In genomic region chr2:167363272-167364045, GRCm38 (mm10) we compare ENCODE assay signal across 29 mouse cellular contexts. TPM values are rescaled to one million over a fixed set of nuclear protein-coding genes. Genes with fewer than 3 reads are reported as not detected.
DNase-seq lines count a peak whose midpoint lies in the region; ATAC-seq and TF ChIP-seq lines count a peak whose summit lies in the region.
"Had no signal": no experiment of that assay in that cellular context is flagged by ENCODE, and none has a peak within 500 bp of the region (broad histone marks: within the 10 kb centered on the region; RNA-seq: fewer than 3 reads in every experiment).

No protein-coding gene starts in this region.

- 66% methylated on average over 9 of the region's 9 CpGs for WGBS in spleen, adult 2 months
- 79% methylated on average over 9 of the region's 9 CpGs for WGBS in small intestine, adult 2 months

- H3K27ac ChIP-seq in spleen, adult 2 months (ENCODE audit: insufficient read depth, low read length): peak overlapping the region; percentile 16; the same call in 1 of the 2 replicates
- peak overlapping the region; percentile 30; the same call in 1 of the 2 replicates for H3K27ac ChIP-seq in small intestine, adult 2 months (ENCODE audit: insufficient read depth, low read depth, low read length)
- H3K27ac ChIP-seq: embryonic facial prominence, embryonic 10.5 days; embryonic facial prominence, embryonic 15.5 days; forebrain, embryonic 13.5 days; heart, embryonic 10.5 days; heart, embryonic 15.5 days; hindbrain, embryonic 13.5 days; kidney, postnatal 0 days; left cerebral cortex, adult 2 months; limb, embryonic 12.5 days; liver, embryonic 15.5 days; midbrain, embryonic 13.5 days; neural tube, embryonic 12.5 days had no signal

- no peak for TF ChIP-seq CTCF in spleen, adult 2 months (IDR thresholded peaks at IDR 0.05; ENCODE audit: extremely low read depth, insufficient read depth, insufficient read length, insufficient replicate concordance)
- TF ChIP-seq CTCF in small intestine, adult 2 months (IDR thresholded peaks at IDR 0.05; ENCODE audit: extremely low read depth, insufficient read length, insufficient replicate concordance, low read depth, low read length): no peak

- H3K4me3 ChIP-seq in spleen, adult 2 months (ENCODE audit: extremely low read depth, insufficient read depth, insufficient read length): no peak overlapping the region
- H3K4me3 ChIP-seq in small intestine, adult 2 months (ENCODE audit: low read depth, low read length): no peak overlapping the region
- H3K4me3 ChIP-seq: embryonic facial prominence, embryonic 10.5 days; embryonic facial prominence, embryonic 15.5 days; forebrain, embryonic 13.5 days; heart, embryonic 10.5 days; heart, embryonic 15.5 days; hindbrain, embryonic 13.5 days; left cerebral cortex, adult 2 months; limb, embryonic 12.5 days; liver, embryonic 15.5 days; midbrain, embryonic 13.5 days; neural tube, embryonic 12.5 days had no signal

- DNase-seq in spleen, adult 2 months (ENCODE audit: low read depth in 1 of 2, low spot score in 2 of 2): no peak
- no peak for DNase-seq in spleen, adult 18-20 months
- DNase-seq in ES-CJ7 (ENCODE audit: low read depth, low spot score): peak; percentile 69
- no peak for DNase-seq in ovary, postnatal 36 days (ENCODE audit: low spot score)
- DNase-seq: adrenal gland, adult 8-10 months; cerebellum, adult 2 months; cerebellum, postnatal 14 days; gastrocnemius, postnatal 14 days; kidney, adult 2 months; lung, embryonic 14.5 days; lung, postnatal 14 days; thymus, postnatal 14 days had no signal

- no peak for TF ChIP-seq POLR2A in spleen, adult 2 months (IDR thresholded peaks at IDR 0.05; ENCODE audit: low read depth, low read length)
- 0 out of 2 replicates have a peak, but pooled peaks have one; percentile 10 for TF ChIP-seq POLR2A in small intestine, adult 2 months (IDR thresholded peaks at IDR 0.05; ENCODE audit: low read depth, low read length)

- peaks cover 25% of the 10 kb centered on the region; the same call in 1 of the 2 replicates for H3K4me1 ChIP-seq in spleen, adult 2 months (ENCODE audit: control insufficient read depth, insufficient read depth, insufficient read length)
- H3K4me1 ChIP-seq in small intestine, adult 2 months (ENCODE audit: control insufficient read depth, insufficient read depth, insufficient read length, low read length): peaks cover 3% of the 10 kb centered on the region; the same call in 1 of the 2 replicates
- H3K4me1 ChIP-seq: embryonic facial prominence, embryonic 15.5 days; forebrain, embryonic 13.5 days; hindbrain, embryonic 13.5 days; midbrain, embryonic 13.5 days; neural tube, embryonic 12.5 days had no signal

- no peaks in the 10 kb centered on the region for H3K27me3 ChIP-seq in spleen, adult 2 months (ENCODE audit: control insufficient read depth, insufficient read depth, low read length)
- no peaks in the 10 kb centered on the region for H3K27me3 ChIP-seq in small intestine, adult 2 months (ENCODE audit: control insufficient read depth, insufficient read depth, low read length)
- H3K27me3 ChIP-seq: embryonic facial prominence, embryonic 15.5 days; forebrain, embryonic 13.5 days; heart, embryonic 15.5 days; hindbrain, embryonic 13.5 days; limb, embryonic 12.5 days; midbrain, embryonic 13.5 days; neural tube, embryonic 12.5 days had no signal

- no peaks in the 10 kb centered on the region for H3K36me3 ChIP-seq in spleen, adult 2 months (ENCODE audit: control insufficient read depth, insufficient read depth, low read length)
- H3K36me3 ChIP-seq in small intestine, adult 2 months (ENCODE audit: control insufficient read depth, insufficient read depth, low read length): no peaks in the 10 kb centered on the region
- H3K36me3 ChIP-seq: embryonic facial prominence, embryonic 10.5 days; embryonic facial prominence, embryonic 15.5 days; G1E; heart, embryonic 10.5 days; heart, embryonic 15.5 days; hindbrain, embryonic 13.5 days; limb, embryonic 12.5 days; liver, embryonic 15.5 days; midbrain, embryonic 13.5 days; neural tube, embryonic 12.5 days had no signal

- peak; percentile 21 for ATAC-seq in common myeloid progenitor, adult 5-6 weeks (replicated peaks; ENCODE audit: low read depth, poor library complexity, severe bottlenecking)
- ATAC-seq in erythroblast, adult 5-6 weeks (replicated peaks; ENCODE audit: low FRiP score, poor library complexity, severe bottlenecking): no peak
- ATAC-seq in megakaryocyte progenitor cell, adult 5-6 weeks (replicated peaks; ENCODE audit: poor library complexity): no peak
- ATAC-seq: forebrain, embryonic 13.5 days; midbrain, embryonic 13.5 days had no signal

RNA-seq across cellular contexts. Expression of gene B4galt5, which starts 14.5 kb away (rescaled TPM):
- 20.5 and 22.6 TPM in 2 replicates for polyA plus RNA-seq in spleen, adult 2 months (2012; rRNA removed)
- 1.7 and 5.8 TPM in 2 replicates for total RNA-seq in common myeloid progenitor, adult 5-6 weeks (2017)
- polyA plus RNA-seq in small intestine, adult 2 months (2012; rRNA removed): 24.8 and 84.7 TPM in 2 replicates
- total RNA-seq in erythroblast, adult 5-6 weeks (2015; ENCODE audit: low replicate concordance): 12.1 and 17.9 TPM in 2 replicates
- total RNA-seq in erythroblast, adult 5-6 weeks (2017; ENCODE audit: low replicate concordance): 4.8 and 9.8 TPM in 2 replicates
- total RNA-seq in megakaryocyte progenitor cell, adult 5-6 weeks (2015): 14.6 and 23.7 TPM in 2 replicates
- total RNA-seq in megakaryocyte progenitor cell, adult 5-6 weeks (2017): 15.4 and 24.2 TPM in 2 replicates

RNA-seq across cellular contexts. Expression of gene Slc9a8, which starts 58.1 kb away (rescaled TPM):
- 47.7 and 53.8 TPM in 2 replicates for polyA plus RNA-seq in spleen, adult 2 months (2012; rRNA removed)
- 19.3 and 29.1 TPM in 2 replicates for total RNA-seq in common myeloid progenitor, adult 5-6 weeks (2017)
- polyA plus RNA-seq in small intestine, adult 2 months (2012; rRNA removed): 19.8 and 34.8 TPM in 2 replicates
- total RNA-seq in erythroblast, adult 5-6 weeks (2015; ENCODE audit: low replicate concordance): 123 and 129 TPM in 2 replicates
- total RNA-seq in erythroblast, adult 5-6 weeks (2017; ENCODE audit: low replicate concordance): 111 and 194 TPM in 2 replicates
- total RNA-seq in megakaryocyte progenitor cell, adult 5-6 weeks (2015): 25.5 and 37.4 TPM in 2 replicates
- total RNA-seq in megakaryocyte progenitor cell, adult 5-6 weeks (2017): 17.9 and 25.3 TPM in 2 replicates
